Mouse (Mus musculus) heart, postnatal 0 days (tissue): ENCODE results near the gene Serpinb9b.

Experiments used
- CTCF ChIP-seq: IDR thresholded peaks from 2 replicates; pipeline ENCODE4 v1.5.1; 2016; ENCODE audit warnings: antibody characterized with exemption, control low read depth, low read depth
- EP300 ChIP-seq: IDR thresholded peaks from 2 replicates; pipeline ENCODE4 v1.6.1; 2016; ENCODE audit warnings: antibody characterized with exemption, low read depth

DNA sequence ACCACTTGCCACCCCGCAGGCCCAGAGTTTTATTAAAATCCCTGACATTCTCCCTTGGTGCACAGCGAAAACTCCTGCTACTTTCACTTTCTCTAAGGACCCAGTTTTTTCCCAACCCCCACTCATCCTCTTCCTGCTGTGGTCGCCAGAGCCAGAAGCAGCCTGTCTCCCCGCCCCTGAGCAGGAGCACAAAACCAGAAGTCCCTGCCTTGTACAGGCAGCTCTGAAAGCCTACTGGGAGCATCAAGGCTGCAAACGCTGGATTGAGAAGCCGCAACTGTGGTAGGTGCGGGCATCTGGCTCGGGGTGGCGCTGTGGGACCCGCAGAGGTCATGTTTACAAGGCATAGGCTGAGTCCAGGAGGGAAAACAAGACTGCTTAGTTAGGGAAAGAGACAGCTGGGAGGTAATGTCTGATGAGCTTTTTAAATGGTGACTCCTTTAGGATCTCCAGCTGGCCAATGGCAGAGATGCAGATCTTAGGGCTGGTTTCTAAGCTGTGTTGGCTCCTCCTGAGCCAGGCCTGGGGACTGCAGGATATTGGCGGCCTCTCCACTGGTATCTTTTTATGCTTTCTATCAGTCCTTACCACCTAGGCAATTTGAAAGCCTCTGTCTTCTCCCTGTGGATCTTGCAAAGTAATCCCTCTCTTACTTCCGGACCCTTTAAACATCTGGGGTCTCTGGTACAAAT, 22.7 kb upstream of the Serpinb9b start:
- TF ChIP-seq CTCF = peak; percentile 72
- TF ChIP-seq EP300 = no peak
